In the genomic region with DNA sequence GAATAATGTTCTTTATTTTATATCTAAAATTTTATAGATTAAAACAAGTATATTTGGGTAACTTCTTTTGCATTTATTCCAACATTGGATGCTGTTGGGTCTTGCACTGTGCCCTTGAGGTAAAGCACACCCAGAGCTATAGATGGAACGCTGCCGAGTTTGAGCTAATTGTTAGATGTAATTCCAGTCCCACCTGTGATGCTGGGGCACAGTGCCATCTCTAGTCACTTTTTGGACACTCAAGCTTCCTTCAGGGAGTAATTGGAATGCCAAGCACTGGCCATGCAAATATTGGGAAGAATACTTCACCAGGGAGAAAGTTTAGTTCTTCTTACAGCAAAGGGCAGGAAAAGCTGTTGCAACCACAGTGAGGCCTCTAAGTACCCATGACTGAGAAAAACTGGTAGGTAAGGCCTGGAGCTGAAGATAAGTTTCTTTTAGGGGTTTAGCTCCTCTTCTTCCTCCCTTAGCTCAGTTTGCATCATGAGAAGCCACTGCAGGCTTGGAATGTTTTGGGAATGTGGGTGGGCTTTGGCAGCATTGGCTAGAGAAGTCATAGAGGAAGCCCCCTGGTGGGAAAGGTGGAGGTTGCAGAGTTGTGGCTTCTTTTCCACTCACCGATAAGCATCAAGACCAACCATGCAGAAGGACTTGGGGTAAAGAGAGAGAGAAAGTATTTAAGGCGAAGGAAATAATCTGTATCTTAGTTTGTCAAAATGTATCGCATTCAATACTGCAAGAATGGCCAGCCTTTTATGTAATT, we compare ENCODE assay signal across 11 mouse cellular contexts.
A peak's percentile ranks its signal among the peaks of the same experiment; 100 is the strongest.
DNase-seq lines count a peak whose midpoint lies in the region; ATAC-seq and TF ChIP-seq lines count a peak whose summit lies in the region.
"Had no signal": no experiment of that assay in that cellular context is flagged by ENCODE, and none has a peak within 500 bp of the region (broad histone marks: within the 10 kb centered on the region; RNA-seq: fewer than 3 reads in every experiment).

No protein-coding gene starts in this region.

- ATAC-seq in limb, embryonic 11.5 days (ENCODE audit: insufficient number of reproducible peaks, low FRiP score, low TSS enrichment, low read depth): no peak

- no peaks in the 10 kb centered on the region for H3K4me1 ChIP-seq in limb, embryonic 11.5 days (ENCODE audit: control insufficient read depth, insufficient read depth, low read length)
- H3K4me1 ChIP-seq in limb, embryonic 10.5 days: no peaks in the 10 kb centered on the region
- H3K4me1 ChIP-seq: embryonic facial prominence, embryonic 13.5 days; liver, embryonic 15.5 days; neural tube, embryonic 12.5 days had no signal

- no peaks in the 10 kb centered on the region for H3K9me3 ChIP-seq in limb, embryonic 11.5 days (ENCODE audit: control insufficient read depth, low read length)
- H3K9me3 ChIP-seq in limb, embryonic 10.5 days (replicated peaks): no peaks in the 10 kb centered on the region
- H3K9me3 ChIP-seq: embryonic facial prominence, embryonic 13.5 days; liver, embryonic 15.5 days; neural tube, embryonic 12.5 days had no signal

- no peak overlapping the region for H3K27ac ChIP-seq in limb, embryonic 11.5 days (replicated peaks; ENCODE audit: low read depth, low read length)
- H3K27ac ChIP-seq in limb, embryonic 10.5 days: no peak overlapping the region
- H3K27ac ChIP-seq: embryonic facial prominence, embryonic 13.5 days; liver, embryonic 15.5 days; neural tube, embryonic 12.5 days had no signal

- no peaks in the 10 kb centered on the region for H3K27me3 ChIP-seq in limb, embryonic 11.5 days (ENCODE audit: control insufficient read depth, insufficient read depth, low read length)
- H3K27me3 ChIP-seq in limb, embryonic 10.5 days (ENCODE audit: low read depth, poor library complexity, severe bottlenecking): no peaks in the 10 kb centered on the region
- H3K27me3 ChIP-seq: embryonic facial prominence, embryonic 13.5 days; liver, embryonic 15.5 days; neural tube, embryonic 12.5 days had no signal

- DNase-seq in limb, embryonic 11.5 days (ENCODE audit: low spot score): peak; percentile 27
- no peak for DNase-seq in limb, embryonic 10.5 days (ENCODE audit: low spot score)
- DNase-seq in brain, embryonic 14.5 days (ENCODE audit: low read depth): no peak
- DNase-seq in embryo, embryonic 11.5 days (ENCODE audit: low read depth, low spot score): peak; percentile 7
- DNase-seq in mesoderm, embryonic 11.5 days (ENCODE audit: low read depth, low spot score): peak; percentile 47
- DNase-seq in right cerebral cortex, postnatal 14 days: no peak
- no peak for DNase-seq in layer of hippocampus, postnatal 10 days (ENCODE audit: low spot score in 2 of 2)
- DNase-seq: gastrocnemius, postnatal 10 days had no signal

- peak; percentile 23; the same call in 1 of the 2 replicates for TF ChIP-seq CTCF in brain, embryonic 14.5 days (IDR thresholded peaks at IDR 0.05; ENCODE audit: borderline replicate concordance, extremely low read depth, insufficient read depth, insufficient read length)

- no peaks in the 10 kb centered on the region for H3K36me3 ChIP-seq in limb, embryonic 11.5 days (ENCODE audit: control insufficient read depth, insufficient read depth, low read length)
- H3K36me3 ChIP-seq in limb, embryonic 10.5 days: no peaks in the 10 kb centered on the region
- H3K36me3 ChIP-seq: embryonic facial prominence, embryonic 13.5 days; liver, embryonic 15.5 days; neural tube, embryonic 12.5 days had no signal

- H3K4me3 ChIP-seq in limb, embryonic 11.5 days (ENCODE audit: low read depth, low read length): no peak overlapping the region
- no peak overlapping the region for H3K4me3 ChIP-seq in limb, embryonic 10.5 days
- H3K4me3 ChIP-seq: embryonic facial prominence, embryonic 13.5 days; liver, embryonic 15.5 days; neural tube, embryonic 12.5 days had no signal

- H3K9ac ChIP-seq in limb, embryonic 11.5 days (ENCODE audit: low read length): no peak overlapping the region
- H3K9ac ChIP-seq: embryonic facial prominence, embryonic 13.5 days; liver, embryonic 15.5 days; neural tube, embryonic 12.5 days had no signal

- no peak for TF ChIP-seq POLR2A in brain, embryonic 14.5 days (IDR thresholded peaks at IDR 0.05; ENCODE audit: borderline replicate concordance, extremely low read depth, insufficient read depth, insufficient read length, poor library complexity, severe bottlenecking)

- WGBS in limb, embryonic 11.5 days: 93% methylated on average over 5 of the region's 5 CpGs
- 93% methylated on average over 5 of the region's 5 CpGs for WGBS in limb, embryonic 10.5 days

- no peak overlapping the region for H3K4me2 ChIP-seq in limb, embryonic 11.5 days (ENCODE audit: low read depth, severe bottlenecking)
- H3K4me2 ChIP-seq: embryonic facial prominence, embryonic 13.5 days; liver, embryonic 15.5 days; neural tube, embryonic 12.5 days had no signal

Comparison
In these comparisons a context has a peak if more than half of its experiments do, and no peak if none do; other contexts are left out.
1. DNase-seq: peak in limb, embryonic 11.5 days (single experiment), embryo, embryonic 11.5 days (single experiment) and mesoderm, embryonic 11.5 days (single experiment); none in limb, embryonic 10.5 days (single experiment), brain, embryonic 14.5 days (single experiment), right cerebral cortex, postnatal 14 days (single experiment) and layer of hippocampus, postnatal 10 days (0 of 2).